Mouse (Mus musculus): ENCODE measurements around the gene Usp7.

Usp7 gene

GRCm38 (mm10) chr16:8791949-8792557 lies at the start of gene Usp7:
TSS of gene Usp7 (minus strand) at chr16:8792308.
- DNase-seq (ENCODE audit: low read depth) = no peak

- DNase-seq (ENCODE audit: low read depth) = no peak
Observed at GRCm38 (mm10) chr16:8840557-8840956, 48.4 kb upstream of the Usp7 start.

GRCm38 (mm10) chr16:8838921-8839320 lies 46.8 kb upstream of the Usp7 start:
- no peak for DNase-seq (ENCODE audit: low read depth)

- DNase-seq (ENCODE audit: low read depth) = no peak
Observed at GRCm38 (mm10) chr16:8837595-8837994, 45.5 kb upstream of the Usp7 start.

- DNase-seq (ENCODE audit: low read depth) = no peak
Observed at GRCm38 (mm10) chr16:8836876-8837275, 44.8 kb upstream of the Usp7 start.

- DNase-seq (ENCODE audit: low read depth) = no peak
Observed at GRCm38 (mm10) chr16:8831241-8831640, 39.1 kb upstream of the Usp7 start.

- peak; percentile 78 for DNase-seq (ENCODE audit: low read depth)
Observed at GRCm38 (mm10) chr16:8830431-8831211, 38.5 kb upstream of the Usp7 start.

- DNase-seq (ENCODE audit: low read depth) = peak; percentile 99
Observed at GRCm38 (mm10) chr16:8829564-8830359, 37.7 kb upstream of the Usp7 start, which contains the start of gene 1810013L24Rik. TSS of gene 1810013L24Rik (plus strand) at chr16:8830100.

- no peak for DNase-seq (ENCODE audit: low read depth)
Observed at GRCm38 (mm10) chr16:8828636-8829563, 36.8 kb upstream of the Usp7 start.

GRCm38 (mm10) chr16:8827366-8827765 lies 35.3 kb upstream of the Usp7 start:
- DNase-seq (ENCODE audit: low read depth) = no peak

GRCm38 (mm10) chr16:8823661-8824060 lies 31.6 kb upstream of the Usp7 start:
- DNase-seq (ENCODE audit: low read depth) = peak; percentile 57

GRCm38 (mm10) chr16:8822586-8822985 lies 30.5 kb upstream of the Usp7 start:
- no peak for DNase-seq (ENCODE audit: low read depth)

GRCm38 (mm10) chr16:8821429-8821828 lies 29.3 kb upstream of the Usp7 start:
- no peak for DNase-seq (ENCODE audit: low read depth)

- no peak for DNase-seq (ENCODE audit: low read depth)
Observed at GRCm38 (mm10) chr16:8817872-8818271, 25.8 kb upstream of the Usp7 start.

GRCm38 (mm10) chr16:8810399-8811127 lies 18.5 kb upstream of the Usp7 start:
- no peak for DNase-seq (ENCODE audit: low read depth)

- peak; percentile 82 for DNase-seq (ENCODE audit: low read depth)
Observed at GRCm38 (mm10) chr16:8806703-8807102, 14.6 kb upstream of the Usp7 start.

GRCm38 (mm10) chr16:8795906-8796305 lies 3.8 kb upstream of the Usp7 start:
- no peak for DNase-seq (ENCODE audit: low read depth)

- no peak for DNase-seq (ENCODE audit: low read depth)
Observed at GRCm38 (mm10) chr16:8794952-8795351, 2.8 kb upstream of the Usp7 start.

GRCm38 (mm10) chr16:8790886-8791285 lies 1.2 kb downstream of the Usp7 start:
- no peak for DNase-seq (ENCODE audit: low read depth)

- no peak for DNase-seq (ENCODE audit: low read depth)
Observed at GRCm38 (mm10) chr16:8784753-8785152, 7.4 kb downstream of the Usp7 start.

All from naive thymus-derived CD4-positive, alpha-beta T cell, adult 2 months (primary cell).